Mouse (Mus musculus): ENCODE measurements at regions not wholly inside any gene's neighbourhood (a gene's known extent, or its start where the extent isn't known, plus 50 kb on each side); places are given as distances from the start of the nearest gene placed in this dataset.

DNA sequence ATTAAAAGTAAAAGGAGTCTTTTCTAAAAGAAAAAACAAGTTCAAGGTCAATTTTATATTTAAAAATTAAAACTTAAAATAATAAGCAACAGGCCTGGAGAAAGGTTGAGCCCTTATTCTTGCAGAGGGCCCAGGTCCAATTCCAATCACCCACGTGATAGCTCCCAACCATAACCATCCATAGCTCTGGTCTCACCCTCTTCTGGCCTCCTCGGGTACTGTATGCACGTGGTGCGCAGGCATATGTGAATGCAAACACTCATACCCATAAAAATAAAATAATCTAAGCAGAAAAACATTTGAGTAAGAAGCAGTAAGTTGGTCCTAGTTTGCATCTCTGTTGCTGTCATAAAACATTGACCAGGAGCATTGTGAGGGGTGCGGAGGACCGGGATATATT is 119.8 kb upstream of the Dapk1 start:
- TF ChIP-seq POLR2A (IDR thresholded peaks at IDR 0.05; ENCODE audit: low read depth, low read length) = no peak
- TF ChIP-seq CTCF (conservative IDR thresholded peaks at IDR 0.05; ENCODE audit: insufficient read depth, insufficient read length, low read depth, low read length) = no peak

All from kidney, adult 2 months (tissue).